Comparison of ENCODE assay signal across 19 mouse cellular contexts in genomic region chr14:84266217-84266616, GRCm38 (mm10).
A peak's percentile ranks its signal among the peaks of the same experiment; 100 is the strongest.
DNase-seq lines count a peak whose midpoint lies in the region; ATAC-seq lines count a peak whose summit lies in the region.
"Had no signal": no experiment of that assay in that cellular context is flagged by ENCODE, and none has a peak within 500 bp of the region (broad histone marks: within the 10 kb centered on the region; RNA-seq: fewer than 3 reads in every experiment).

No protein-coding gene starts in this region.

- 78% methylated on average over 7 of the region's 7 CpGs for WGBS in midbrain, embryonic 11.5 days
- 64% methylated on average over 7 of the region's 7 CpGs for whole genome bisulfite sequencing in midbrain, embryonic 16.5 days
- 76% methylated on average over 7 of the region's 7 CpGs for WGBS in midbrain, embryonic 12.5 days
- 88% methylated on average over 7 of the region's 7 CpGs for WGBS in midbrain, embryonic 10.5 days

- H3K9me3 ChIP-seq in midbrain, embryonic 11.5 days (ENCODE audit: control insufficient read depth, low read length) = no peaks in the 10 kb centered on the region
- no peaks in the 10 kb centered on the region for H3K9me3 ChIP-seq in midbrain, embryonic 16.5 days (replicated peaks; ENCODE audit: control insufficient read depth, low read length, poor library complexity, severe bottlenecking)
- no peaks in the 10 kb centered on the region for H3K9me3 ChIP-seq in midbrain, embryonic 12.5 days
- H3K9me3 ChIP-seq in midbrain, embryonic 10.5 days (replicated peaks) = no peaks in the 10 kb centered on the region

- H3K4me1 ChIP-seq in midbrain, embryonic 11.5 days (ENCODE audit: control insufficient read depth, insufficient read depth, low read length) = no peaks in the 10 kb centered on the region
- no peaks in the 10 kb centered on the region for H3K4me1 ChIP-seq in midbrain, embryonic 16.5 days (ENCODE audit: control insufficient read depth, insufficient read depth, low read length)
- no peaks in the 10 kb centered on the region for H3K4me1 ChIP-seq in midbrain, embryonic 12.5 days
- H3K4me1 ChIP-seq in midbrain, embryonic 10.5 days = no peaks in the 10 kb centered on the region

- H3K4me2 ChIP-seq in midbrain, embryonic 11.5 days = no peak overlapping the region
- H3K4me2 ChIP-seq in midbrain, embryonic 16.5 days (ENCODE audit: low read length) = no peak overlapping the region
- H3K4me2 ChIP-seq in midbrain, embryonic 12.5 days (replicated peaks) = no peak overlapping the region

- H3K27me3 ChIP-seq in midbrain, embryonic 11.5 days (ENCODE audit: control insufficient read depth, insufficient read depth, low read length) = no peaks in the 10 kb centered on the region
- H3K27me3 ChIP-seq in midbrain, embryonic 16.5 days (ENCODE audit: control insufficient read depth, insufficient read depth, low read depth, low read length) = no peaks in the 10 kb centered on the region
- H3K27me3 ChIP-seq in midbrain, embryonic 12.5 days = no peaks in the 10 kb centered on the region
- no peaks in the 10 kb centered on the region for H3K27me3 ChIP-seq in midbrain, embryonic 10.5 days (ENCODE audit: low read depth, poor library complexity, severe bottlenecking)
- H3K27me3 ChIP-seq: CH12.LX, Patski had no signal

- no peak overlapping the region for H3K27ac ChIP-seq in midbrain, embryonic 11.5 days (ENCODE audit: low read depth, low read length)
- H3K27ac ChIP-seq in midbrain, embryonic 16.5 days (ENCODE audit: low read length) = no peak overlapping the region
- no peak overlapping the region for H3K27ac ChIP-seq in midbrain, embryonic 12.5 days (replicated peaks)
- H3K27ac ChIP-seq in midbrain, embryonic 10.5 days (replicated peaks) = no peak overlapping the region

- DNase-seq in midbrain, embryonic 11.5 days (ENCODE audit: low spot score, missing footprints) = no peak
- no peak for DNase-seq in midbrain, embryonic 10.5 days (ENCODE audit: low spot score)
- DNase-seq: adrenal gland, adult 2 months; adrenal gland, adult 8-10 months; adrenal gland, postnatal 10 days; adrenal gland, postnatal 14 days; adrenal gland, postnatal 25 days; adrenal gland, postnatal 36 days; B cell, adult 2 months; cerebellum, adult 11 months; cerebellum, adult 11-12 months; cerebellum, adult 18-20 months had no signal

- ATAC-seq in midbrain, embryonic 11.5 days (ENCODE audit: low FRiP score) = peak; percentile 72
- no peak for ATAC-seq in midbrain, embryonic 16.5 days
- ATAC-seq in midbrain, embryonic 12.5 days (ENCODE audit: low FRiP score, low read depth) = peak; percentile 59; the same call in 1 of the 2 replicates
- ATAC-seq: activated CD4-positive, CD25-positive, alpha-beta regulatory T cell, adult 4 months; CD4-positive, CD25-positive, alpha-beta regulatory T cell, adult 4 months; Patski had no signal

- no peak overlapping the region for H3K4me3 ChIP-seq in midbrain, embryonic 11.5 days (ENCODE audit: low read depth, low read length)
- no peak overlapping the region for H3K4me3 ChIP-seq in midbrain, embryonic 16.5 days (ENCODE audit: low read depth, low read length)
- H3K4me3 ChIP-seq in midbrain, embryonic 12.5 days = no peak overlapping the region
- H3K4me3 ChIP-seq in midbrain, embryonic 10.5 days = no peak overlapping the region

- H3K36me3 ChIP-seq in midbrain, embryonic 11.5 days (ENCODE audit: control insufficient read depth, insufficient read depth, low read length) = no peaks in the 10 kb centered on the region
- H3K36me3 ChIP-seq in midbrain, embryonic 16.5 days (ENCODE audit: control insufficient read depth, insufficient read depth, low read length) = no peaks in the 10 kb centered on the region
- H3K36me3 ChIP-seq in midbrain, embryonic 12.5 days = no peaks in the 10 kb centered on the region
- H3K36me3 ChIP-seq in midbrain, embryonic 10.5 days = no peaks in the 10 kb centered on the region
- H3K36me3 ChIP-seq: G1E had no signal

- no peak overlapping the region for H3K9ac ChIP-seq in midbrain, embryonic 11.5 days (ENCODE audit: low read length)
- no peak overlapping the region for H3K9ac ChIP-seq in midbrain, embryonic 16.5 days (ENCODE audit: low read depth, low read length)
- H3K9ac ChIP-seq in midbrain, embryonic 12.5 days (replicated peaks) = no peak overlapping the region
